Mouse (Mus musculus) testis, adult 2 months (tissue): ENCODE data around the gene Idua.

Source experiments
- CTCF ChIP-seq: fragments of 200-500 bp; IDR thresholded peaks from 2 replicates; pipeline ENCODE4 v1.5.1; 2012; ENCODE audit warnings: low read depth, mild to moderate bottlenecking, inconsistent platforms, low read length, moderate library complexity; ENCODE audit not compliant: control insufficient read depth, insufficient read depth, insufficient replicate concordance
- POLR2A ChIP-seq: fragments of 200-500 bp; IDR thresholded peaks from 2 replicates; pipeline ENCODE4 v1.6.1; 2012; ENCODE audit warnings: low read depth, mild to moderate bottlenecking, inconsistent platforms, low read length, moderate library complexity; ENCODE audit not compliant: control insufficient read depth

DNA sequence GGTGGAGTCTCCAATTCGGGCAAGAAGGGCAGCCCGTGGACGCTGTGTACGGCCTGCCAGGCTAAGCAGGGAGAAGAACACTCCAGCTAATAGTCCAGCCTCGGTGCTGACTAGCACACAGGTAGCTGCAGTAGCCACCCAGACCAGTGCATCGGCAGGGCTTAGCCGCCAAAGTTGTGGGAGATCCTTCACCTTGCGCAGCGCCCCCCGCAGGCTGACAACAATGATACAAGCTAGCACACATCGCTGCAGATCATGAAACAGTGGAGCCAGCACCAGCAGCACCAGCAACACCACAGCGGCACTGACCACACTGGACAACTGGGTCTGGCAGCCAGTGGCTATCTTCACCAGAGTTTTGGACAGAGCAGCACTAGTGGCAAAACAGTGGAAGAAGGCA is 11.6 kb downstream of the Idua start:
- TF ChIP-seq CTCF (peak; percentile 19; the same call in 1 of the 2 replicates), POLR2A (no peak)
